Mouse (Mus musculus) lung, postnatal 25 days (tissue): Measurements from ENCODE around the gene Olfr874.
"Not testable (repeated sequence)": the region's sequence is repeated elsewhere in the genome, so short reads cannot be mapped to it uniquely, and the experiment has no call there.

ENCODE experiments used
- DNase-seq: peaks from one replicate; pipeline ENCODE4 v3.0.0; 2022; ENCODE audit warnings: low spot score

Olfr874 gene

GRCm38 (mm10) chr9:37744806-37745205, at the start of gene Olfr874:
TSS of gene Olfr874 (plus strand) at chr9:37745106.
- DNase-seq: no peak

GRCm38 (mm10) chr9:37716150-37716549, 28.8 kb upstream of the Olfr874 start, which contains the start of gene Olfr160:
TSS of gene Olfr160 (minus strand) at chr9:37716250.
- no peak for DNase-seq

DNA sequence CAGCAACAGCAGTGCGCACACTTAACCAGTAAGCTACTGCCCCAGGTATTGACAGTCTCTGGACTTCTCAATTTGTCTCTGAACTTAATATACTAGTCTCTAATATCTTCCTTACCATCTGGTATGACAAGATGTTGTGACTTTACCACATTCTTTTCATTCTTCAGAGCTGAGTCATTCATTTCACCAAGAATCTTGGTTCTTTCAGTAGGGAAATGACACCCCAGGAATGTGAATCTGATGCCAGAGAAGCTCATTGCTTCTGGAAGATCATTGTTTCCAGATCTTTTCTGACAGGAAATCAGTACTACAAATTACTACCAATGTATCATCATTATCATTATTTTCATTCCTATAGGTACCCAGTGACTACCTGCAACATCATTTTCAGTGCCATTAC, 10.6 kb upstream of the Olfr874 start:
- no peak for DNase-seq

DNA sequence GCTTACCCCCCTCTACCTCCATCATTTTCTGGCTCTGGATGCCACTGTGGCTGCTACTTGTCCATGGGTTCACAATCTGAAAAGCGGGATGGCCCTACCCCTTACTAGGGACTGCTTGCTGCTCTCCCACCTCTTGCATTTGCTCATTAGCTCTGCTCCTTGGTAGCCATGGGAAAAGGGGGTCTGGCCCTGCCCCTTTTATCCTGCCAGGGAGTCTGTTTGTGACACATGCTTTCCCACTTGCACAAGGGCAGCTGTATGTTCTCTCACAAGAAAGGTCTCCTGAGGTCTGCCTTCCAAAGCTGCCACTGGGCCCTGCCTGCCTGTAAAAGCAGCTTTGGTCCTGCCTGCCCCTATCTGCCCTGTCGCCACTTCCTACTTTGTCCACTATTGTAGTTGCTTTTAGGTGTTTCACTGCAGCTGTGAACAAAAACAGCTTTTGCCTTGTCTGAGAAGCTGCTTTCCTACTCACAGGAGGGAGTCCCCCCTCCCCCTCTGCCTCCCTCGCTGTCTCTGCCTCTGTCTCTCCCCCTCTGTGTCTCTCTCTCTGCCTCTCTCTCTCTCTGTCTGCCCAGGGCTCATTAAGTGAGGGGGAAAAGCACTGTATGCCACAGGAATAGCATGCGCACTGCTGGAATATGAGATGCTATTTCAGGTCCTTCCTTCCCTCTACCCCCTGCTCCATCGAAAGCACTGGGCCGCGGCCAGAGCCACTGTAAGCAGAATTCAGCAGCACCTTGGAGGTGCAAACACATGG, 5.6 kb downstream of the Olfr874 start:
- no peak for DNase-seq

- no peak for DNase-seq
Observed at GRCm38 (mm10) chr9:37751467-37751866, 6.6 kb downstream of the Olfr874 start.

DNA sequence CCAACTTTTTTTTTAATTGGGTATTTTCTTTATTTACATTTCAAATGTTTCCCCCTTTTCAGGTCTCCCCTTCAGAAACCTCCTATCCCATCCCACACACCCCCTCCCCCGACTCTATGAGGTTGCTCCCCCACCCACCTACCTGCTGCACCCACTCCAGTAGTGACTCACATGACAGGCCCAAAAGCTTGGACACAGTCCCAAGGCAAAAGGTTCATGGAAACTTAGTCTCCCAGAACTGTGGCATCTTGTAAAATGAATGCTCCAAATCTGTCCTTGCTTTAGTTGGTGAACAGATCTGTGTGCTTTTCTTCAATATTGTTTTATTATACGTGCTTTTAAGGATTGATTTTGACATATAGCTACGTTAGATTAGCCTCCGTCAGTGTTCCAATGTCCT, 7.1 kb downstream of the Olfr874 start:
- DNase-seq: no peak

DNA sequence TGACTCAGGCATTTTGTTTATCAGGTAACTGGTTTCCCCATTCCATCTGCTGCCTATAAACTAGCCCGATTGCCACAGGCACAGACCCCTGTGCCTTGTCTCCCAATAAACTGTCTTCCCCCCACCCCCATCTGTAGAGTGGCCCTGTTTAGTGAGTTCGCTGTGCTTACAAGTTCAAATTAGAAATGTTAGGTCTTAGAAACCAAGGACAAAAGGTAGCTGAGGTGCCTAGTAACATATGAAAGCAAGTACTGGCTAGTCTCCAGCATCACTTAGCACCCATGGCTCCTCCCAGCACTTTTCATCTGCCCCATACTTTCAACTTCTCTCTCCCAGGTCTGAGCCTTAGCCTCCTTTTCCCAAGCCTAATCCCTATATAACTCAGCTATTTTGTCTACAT, 16.8 kb downstream of the Olfr874 start:
- no peak for DNase-seq

DNA sequence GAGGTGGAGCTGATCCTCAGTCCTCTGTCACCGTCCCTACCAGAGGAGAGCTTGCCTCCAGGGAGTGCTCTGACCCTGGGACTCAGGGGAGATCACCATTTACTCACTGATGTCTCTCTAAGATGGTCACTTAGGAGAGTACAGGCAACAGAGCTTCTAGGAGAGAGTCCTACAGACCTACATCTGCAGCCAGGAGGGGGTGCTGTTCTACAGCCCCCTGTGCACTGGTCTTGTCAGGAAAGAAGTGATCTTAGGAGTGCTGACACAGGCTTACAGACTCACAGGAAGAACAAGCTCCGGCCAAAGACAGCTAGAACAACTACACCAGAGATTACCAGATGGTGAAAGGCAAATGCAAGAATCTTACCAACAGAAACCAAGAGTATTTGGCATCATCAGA, 17.6 kb downstream of the Olfr874 start:
- DNase-seq: no peak

- DNase-seq: no peak
Observed at GRCm38 (mm10) chr9:37770661-37771060, 25.8 kb downstream of the Olfr874 start.

- DNase-seq: no peak
Observed at GRCm38 (mm10) chr9:37771759-37772158, 26.9 kb downstream of the Olfr874 start, which contains the start of gene Olfr875. TSS of gene Olfr875 (plus strand) at chr9:37771857.

DNA sequence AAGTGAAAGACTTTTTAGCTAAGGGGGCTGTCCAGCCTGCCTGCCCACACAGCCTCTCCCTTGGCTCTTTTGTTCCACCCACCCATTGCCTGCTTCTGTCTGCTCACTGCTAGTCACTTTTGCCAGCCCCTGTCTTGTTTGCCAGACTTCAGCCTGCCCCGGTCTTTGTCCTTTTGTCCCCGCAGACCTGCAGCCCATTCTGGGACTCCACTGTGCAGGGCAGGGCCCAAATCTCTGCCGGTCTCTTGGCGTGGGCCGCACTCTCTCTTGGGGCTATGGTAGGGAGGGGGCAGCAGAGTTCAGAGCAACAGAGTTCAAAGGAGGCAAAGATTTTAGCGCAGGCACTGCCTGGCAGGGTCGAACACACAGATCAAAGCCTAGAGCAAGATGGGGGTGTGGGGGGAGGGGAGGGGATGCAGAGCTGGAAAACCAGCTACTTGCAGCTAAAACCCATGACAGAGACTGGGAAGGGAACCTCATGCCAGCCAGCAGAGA, 37.9 kb downstream of the Olfr874 start:
- no peak for DNase-seq

GRCm38 (mm10) chr9:37783394-37784387, 38.8 kb downstream of the Olfr874 start:
- not testable (repeated sequence) for DNase-seq

DNA sequence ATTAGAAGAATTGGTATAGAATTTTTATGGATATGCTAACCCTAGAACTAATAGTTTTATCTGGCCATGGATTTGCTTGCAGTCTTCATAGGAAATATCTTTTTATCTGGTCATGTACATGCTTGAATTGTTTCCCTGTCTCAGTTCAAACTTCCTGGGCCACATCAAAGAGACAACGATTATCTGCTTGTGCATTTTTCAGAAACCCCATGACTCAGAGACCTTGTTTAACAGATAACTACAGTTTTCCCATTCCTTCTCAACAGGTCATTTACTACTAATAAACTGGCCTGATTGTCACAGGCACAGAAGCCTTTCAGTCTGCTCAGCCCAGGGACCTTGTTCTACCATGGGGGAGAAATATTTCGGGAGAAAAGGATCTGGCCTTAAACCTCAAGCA, 41.5 kb downstream of the Olfr874 start:
- no peak for DNase-seq
